Mouse (Mus musculus): Measurements from ENCODE around the gene Capn2.

Capn2 gene

DNA sequence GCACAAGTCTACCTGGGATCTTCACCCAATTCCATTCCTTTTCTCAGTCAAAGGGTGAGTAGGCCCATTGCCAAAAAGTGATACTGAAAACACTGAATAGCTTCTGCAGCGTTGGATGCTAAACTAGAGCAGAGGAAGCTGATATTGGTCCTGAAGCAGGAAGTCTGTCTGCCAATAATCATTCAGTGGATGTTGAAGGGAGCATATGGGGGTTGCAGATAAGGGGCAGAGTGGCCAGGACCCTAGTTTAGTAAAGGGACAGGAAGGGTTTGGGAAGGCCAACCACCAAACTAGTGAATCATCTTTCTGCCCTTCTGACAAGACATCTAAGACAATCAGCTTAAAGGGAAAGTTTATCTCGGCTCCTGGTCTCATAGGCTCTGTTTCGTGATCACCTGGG lies 6.3 kb upstream of the Capn2 start:
- no peak for DNase-seq

DNA sequence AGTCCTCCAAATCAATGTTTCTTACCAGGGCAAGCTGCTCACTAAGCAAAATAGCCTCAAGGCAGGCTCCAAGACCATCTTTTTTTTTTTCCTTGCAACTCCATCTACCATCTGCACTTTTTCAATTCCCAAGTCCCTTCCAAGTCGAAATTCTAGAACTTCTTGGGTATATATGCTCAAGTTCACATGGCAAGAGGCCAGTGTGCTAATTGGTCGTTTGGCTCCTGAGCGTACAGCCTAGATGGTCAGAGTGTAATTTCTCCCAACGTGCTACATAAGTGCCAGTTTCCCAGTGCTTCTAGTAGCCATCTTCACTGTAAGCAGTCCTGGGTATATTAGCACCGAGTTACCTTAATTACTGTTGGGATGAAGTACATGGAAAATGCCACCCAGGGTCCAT lies 5.6 kb upstream of the Capn2 start:
- DNase-seq: no peak

DNA sequence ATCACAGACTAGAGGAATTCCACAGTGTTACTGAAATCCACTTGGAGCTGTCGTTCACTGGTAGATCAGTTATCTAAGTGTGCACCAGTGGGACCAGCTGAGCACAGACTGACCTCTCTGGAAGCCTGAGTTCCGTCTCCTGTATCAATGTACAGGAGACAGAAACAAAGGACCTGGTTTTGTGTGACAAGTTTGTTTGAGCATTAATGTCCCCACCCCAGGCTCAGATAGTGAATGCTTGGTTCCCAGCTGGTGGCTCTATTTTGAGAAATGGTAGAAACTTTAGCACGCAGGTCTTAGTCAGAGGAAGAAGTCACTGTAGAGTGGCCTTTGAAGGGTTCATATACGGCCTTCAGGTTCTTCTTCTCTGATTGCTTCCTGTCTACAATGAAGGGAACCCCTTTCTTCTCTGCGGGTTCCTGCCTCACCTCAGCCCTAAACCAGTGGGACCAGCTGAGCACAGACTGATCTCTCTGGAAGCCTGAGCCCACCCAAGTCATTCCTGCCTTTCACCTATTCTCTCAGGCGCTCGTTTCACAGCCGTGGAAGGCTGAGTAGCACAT lies 3.6 kb upstream of the Capn2 start:
- DNase-seq: no peak

DNA sequence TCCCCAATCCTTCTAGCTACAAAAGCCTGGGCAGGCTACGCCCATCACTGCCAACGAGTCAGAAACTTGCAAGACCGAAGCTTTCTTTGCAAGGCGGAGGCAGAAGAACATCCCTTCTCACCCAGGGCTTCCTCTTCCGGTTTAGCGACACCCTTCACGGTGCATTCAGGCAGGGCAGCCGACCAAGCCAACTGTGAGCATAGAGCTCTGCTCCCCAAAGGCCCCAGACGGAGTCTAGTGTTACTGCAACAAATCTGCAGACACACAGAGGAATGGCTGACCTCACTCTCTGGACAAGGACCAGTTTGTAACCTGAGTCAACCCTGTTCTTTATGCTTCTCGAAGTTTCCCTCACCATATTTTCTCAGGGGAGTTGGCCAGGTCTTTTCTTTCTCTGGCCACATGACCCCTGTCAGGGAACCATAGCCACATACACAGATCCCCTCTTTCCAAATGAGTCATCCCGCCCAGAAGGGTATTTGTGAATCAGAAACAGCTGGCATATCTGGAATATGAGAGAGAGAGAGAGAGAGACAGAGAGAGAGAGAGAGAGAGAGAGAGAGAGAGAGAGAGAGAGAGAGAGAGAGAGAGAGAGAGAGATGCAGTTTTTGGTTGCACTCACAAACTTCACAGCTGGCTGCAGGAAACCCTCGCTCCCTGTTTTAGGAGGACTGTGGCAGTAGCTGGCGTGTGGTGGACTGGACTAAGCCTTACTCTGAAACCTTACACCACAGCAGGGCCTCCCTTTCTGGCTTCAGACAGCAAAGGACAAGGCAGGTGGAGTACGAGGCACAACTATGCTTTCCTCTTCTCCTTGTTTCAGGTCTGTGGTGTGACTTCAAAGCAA lies 2.9 kb upstream of the Capn2 start:
- peak; percentile 44 to 68 for DNase-seq

DNA sequence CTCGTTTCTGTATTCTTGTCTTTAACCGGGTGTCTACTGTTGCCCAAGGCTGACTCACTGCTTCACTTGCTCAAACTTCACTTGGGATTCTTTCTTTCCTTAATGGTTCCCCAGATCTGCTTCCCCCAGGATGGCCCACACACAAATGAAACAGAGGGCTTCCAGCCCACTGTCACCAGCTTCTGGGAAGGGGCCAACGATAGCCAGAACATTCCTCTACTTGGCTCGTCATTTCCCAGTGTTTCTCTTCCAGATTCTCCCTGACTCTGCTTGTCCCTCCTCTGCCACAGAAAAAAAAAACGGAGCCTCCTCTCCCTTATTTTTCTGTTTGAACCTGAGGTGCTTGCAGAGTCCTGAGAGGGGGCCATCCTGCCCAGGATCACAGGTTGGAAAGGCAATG lies 1.9 kb upstream of the Capn2 start:
- no peak for DNase-seq

DNA sequence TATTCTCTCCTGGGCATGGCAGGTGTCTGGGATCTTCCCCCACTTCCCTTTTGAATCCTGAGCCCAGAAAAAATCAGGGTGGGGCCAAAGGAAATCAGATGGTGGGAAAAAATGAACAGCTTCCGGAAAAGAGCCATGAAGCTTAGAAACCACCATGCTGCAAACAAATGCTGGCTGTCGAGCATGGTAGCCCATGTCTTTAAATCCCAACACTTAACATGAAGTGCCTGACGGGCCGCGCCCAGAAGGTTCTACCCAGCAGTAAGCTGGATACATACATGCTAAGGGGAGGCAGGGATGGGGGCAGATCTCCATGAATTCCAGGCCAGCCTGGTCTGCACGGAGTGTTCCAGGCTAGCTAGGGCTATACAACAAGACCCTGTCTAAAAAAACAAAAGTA lies 1.4 kb upstream of the Capn2 start:
- no peak for DNase-seq

DNA sequence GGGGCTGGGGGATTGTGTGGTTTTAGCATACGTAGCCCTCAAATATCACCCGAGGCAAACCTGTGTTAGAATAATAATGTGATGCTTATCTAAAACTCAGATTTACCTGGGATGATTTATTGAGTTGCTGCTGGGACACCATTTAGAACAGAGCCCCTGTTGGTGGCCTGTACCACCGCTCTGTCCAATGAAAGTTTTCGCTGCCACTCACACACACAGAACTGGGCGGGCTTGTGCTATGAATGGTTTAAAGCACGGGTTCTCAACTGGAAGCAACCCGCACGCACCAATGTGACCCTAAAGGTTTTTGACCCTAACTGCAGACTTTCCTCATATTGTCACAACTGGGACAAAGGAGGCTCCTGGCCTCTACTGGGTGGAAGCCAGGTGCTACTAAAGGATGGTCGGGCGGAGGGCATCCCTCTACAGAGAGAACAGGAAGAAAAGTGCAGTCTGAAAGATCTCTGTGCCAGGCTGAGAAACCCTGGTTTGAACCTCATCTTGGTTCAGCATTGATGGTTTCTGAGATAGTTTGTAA lies 804 bp upstream of the Capn2 start:
- DNase-seq: no peak

DNA sequence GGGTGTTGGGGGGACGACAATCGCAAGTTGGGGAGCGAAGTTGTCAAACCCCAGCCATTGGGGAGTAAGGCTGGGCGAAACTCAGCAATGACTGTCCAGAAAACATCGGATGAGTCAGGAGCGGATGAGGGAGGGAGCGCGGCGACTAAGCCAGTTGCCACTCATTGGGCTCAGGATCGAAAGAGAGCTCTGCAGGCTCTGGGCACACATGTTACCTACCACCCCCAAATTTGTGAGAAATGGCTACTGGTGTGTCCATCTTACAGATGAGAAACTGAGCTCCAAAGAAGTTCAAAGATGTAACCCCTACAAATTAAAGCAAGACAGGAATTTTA lies 236 bp upstream of the Capn2 start:
- DNase-seq: no peak

DNA sequence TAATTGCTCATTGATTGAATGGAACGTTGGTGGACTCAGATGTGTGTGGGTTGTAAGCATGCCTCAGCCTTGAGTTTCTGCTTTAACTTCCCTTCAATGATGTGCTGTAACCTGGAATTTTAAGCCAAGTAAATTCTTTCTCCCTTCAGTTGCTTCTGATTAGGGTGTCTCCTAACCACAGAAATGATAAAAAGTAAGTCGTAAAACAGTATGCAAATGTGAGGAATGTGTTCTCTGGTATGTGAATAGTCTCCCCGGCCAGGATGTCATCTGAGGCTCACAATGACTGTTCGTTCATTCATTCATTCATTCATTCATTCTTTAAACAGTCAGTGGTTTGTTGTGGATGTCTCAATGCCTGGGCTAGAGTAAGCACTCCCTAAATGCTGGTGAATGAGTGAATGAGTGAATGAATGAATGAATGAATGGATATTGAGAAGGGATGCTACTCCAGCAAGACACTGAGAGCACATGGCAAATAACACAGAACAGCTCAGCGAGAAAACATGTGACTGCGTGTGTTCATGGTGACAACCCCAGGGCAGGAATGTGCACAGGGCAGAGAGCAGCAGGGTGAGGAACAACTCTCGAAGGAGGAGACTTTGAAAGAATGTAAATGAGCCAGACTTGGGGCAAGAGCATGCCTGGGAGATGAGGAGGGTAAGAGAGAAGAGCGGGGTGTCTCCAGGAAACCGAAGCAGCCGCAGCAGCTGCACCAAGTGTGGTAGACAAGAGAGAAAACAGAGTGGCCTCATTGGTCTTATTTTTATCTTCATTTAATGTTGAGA lies 2.4 kb downstream of the Capn2 start:
- DNase-seq: peak in 1 of 2 experiments; percentile 53

DNA sequence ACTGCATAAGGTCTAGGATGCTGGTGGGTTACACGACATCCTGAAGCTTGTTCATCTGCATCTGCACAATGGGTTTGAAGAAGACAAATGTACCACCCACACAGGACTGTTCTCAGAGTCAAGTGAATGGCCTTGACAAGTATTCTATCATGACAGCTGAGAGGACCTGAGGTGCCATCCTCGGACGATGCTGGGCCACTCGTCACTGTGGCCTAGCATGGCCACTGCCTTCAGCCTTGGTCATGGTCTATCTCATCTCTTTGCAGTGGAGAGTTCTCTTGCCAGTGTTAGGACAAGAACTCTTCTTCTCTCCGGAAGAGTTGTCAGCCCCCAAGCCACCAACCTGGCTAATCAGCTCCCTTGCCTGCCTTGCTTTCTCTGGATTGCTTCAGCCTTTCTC lies 3.7 kb downstream of the Capn2 start:
- no peak for DNase-seq

DNA sequence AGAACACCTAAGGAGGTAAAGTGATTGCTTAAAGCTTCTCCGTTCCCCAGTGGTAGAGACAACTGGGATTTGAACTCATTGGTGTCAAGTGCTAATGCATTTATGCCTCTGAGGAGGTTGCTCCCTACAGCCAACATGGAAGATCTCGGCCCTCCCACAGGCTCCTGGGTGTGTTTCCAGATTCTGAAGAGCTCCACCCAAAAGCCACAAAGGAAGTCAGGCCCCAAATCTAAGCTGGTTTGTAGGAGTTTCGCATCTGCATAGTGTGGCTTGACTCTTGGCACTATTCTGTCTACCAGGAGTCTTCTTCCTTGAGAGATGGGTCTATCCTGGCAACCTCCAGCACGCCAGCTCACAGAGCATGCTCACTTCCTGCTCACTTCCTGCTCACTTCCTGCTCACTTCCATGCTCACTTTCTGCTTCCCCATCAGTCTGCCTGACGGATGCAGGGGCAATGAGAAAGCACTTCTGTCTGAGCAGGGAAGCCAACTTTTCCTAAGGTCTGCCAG lies 4.5 kb downstream of the Capn2 start:
- no peak for DNase-seq

DNA sequence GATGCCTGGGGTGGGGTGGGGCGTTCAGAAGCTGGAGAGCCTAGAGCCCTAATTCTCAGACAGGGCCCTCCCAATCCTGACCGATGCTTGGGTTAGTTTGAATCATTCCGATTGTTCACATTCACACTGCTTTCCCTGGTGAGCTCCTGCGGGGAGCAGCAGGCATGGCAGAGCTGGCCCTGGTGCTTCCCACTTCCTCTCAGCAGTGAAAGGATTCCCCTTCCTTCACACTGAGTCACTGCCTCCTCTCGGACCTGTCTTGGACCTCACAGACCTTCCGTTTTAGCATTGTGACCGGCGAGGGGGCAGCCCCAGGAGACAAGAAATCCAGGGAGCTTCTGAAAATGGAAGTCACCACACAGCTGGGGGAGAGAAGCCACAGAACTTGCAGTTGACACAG lies 5.6 kb downstream of the Capn2 start:
- DNase-seq: no peak

DNA sequence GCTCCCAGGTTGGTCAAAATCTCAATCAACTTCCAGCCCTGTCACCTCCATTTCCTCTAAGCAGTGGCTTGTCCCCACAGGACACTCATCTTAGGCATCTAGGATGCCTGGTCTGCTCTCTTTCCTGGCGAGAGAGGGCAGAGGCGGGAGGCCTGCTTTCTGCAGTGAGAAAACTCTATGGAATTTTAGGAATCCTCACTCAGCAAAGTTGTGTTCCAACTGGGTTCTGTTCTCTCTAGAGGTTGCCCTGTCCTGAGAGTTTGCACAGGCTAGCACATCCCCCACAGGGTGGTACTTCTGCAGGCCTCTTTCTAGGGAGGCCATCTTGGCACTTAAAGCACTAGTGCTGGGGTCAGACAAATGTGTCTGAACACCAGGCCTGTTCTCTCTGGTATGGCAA lies 6.3 kb downstream of the Capn2 start:
- DNase-seq: no peak

DNA sequence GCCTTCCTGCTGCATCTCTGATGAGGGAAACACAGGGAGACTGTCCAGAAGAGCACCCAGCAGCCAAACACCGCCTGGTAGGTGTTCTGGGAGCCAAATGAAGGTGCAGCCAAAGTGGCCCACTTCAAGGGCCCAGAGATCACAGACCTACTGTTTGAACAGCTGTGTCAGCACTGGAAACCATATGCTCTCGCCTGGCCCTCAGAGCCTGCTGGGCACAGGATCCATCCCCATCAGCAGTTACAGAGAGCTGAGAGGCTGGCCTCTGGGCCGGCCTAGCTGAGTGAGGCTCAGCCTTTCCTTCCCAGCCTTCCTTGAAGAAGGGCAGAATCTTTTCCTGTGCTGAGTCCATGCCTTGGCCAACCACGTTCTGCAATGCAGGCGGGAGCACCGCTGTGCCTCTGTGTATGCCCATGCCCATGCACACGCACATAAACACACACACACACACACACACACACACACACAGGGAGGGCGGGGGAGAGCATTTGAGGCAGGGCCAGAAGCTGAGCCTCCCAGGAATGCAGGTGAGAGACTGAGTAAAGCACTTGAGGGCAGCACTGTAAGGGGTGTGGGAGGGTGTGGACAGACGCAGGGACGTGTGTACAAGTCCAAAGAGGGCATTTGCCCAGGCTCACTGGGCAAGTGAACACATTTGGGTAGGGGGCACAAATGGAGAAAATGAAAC lies 8.2 kb downstream of the Capn2 start:
- no peak for DNase-seq

DNA sequence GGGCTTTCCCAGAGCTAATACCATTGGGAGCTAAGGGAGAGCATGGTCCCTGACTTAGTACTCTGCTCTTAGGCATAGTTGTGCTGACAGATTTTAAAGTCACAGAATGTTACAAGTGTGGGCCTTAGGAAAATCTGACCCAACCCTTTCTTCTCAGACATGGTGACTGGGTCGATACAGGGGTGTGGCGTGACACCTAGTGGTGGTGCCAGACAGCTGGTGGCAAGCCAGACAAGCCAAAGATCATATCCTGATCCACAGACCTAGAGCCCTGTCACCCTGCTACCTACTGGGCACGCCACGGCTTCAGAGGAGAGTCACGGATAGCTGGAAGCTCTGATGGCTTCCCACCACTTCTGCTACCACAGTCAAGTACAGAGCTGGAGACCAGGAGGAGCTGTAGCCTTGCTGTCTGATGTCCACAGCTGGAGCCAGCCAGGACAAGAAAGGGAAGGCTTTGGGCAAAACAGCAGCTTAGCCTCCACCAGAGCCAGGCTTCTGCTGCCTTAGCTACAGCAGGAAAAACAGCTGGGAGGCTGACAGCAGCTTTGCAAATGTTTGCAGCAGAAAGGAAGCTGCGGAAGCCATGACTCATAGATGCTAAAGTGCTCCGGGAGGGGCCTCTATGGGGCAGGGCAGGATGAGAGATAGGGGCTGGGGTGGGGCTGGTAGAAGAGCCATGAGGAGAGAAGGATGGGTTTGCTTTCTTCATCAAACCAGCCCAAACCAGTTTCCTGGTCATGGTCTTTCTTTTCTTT lies 11.0 kb downstream of the Capn2 start:
- DNase-seq: peak; percentile 71 to 85

DNA sequence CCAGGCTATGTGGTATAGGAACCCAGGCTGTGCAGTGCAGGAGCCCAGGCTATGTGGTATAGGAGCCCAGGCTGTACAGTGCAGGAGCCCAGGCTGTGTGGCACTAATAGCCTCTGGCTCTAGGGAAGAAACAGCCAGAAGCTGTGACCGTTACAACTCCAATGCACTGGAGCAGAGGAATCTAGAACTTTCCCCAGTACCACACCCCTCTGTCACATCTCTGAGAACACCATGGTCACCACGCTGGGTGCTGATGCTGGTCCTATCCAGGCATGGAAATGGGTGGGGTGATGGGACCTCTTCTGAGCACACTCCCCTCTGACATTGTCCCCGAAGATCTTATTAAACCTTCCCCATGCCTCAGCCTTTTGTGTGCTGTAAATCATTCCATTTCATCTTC lies 12.1 kb downstream of the Capn2 start:
- DNase-seq: peak in 1 of 2 experiments; percentile 16

DNA sequence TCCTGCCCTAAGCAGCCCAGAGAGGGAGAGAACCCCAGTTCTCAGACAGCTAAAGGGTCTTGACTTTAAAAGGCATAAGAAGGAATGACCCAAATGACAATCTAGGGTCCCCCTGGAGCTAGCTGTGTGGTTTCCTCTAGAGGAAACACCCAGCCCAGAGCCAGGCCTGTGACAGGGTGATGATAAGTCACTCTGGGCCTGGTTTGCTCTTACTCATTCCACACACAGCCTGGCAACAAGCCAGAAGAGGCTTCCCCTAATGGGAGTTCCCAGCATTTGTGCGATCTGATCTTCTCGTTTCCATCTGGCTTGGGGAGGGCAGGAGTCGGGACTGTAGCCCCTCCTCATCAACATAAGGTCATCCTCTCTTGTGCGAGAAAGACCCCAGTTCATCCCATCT lies 13.2 kb downstream of the Capn2 start:
- DNase-seq: peak; percentile 87 to 89

DNA sequence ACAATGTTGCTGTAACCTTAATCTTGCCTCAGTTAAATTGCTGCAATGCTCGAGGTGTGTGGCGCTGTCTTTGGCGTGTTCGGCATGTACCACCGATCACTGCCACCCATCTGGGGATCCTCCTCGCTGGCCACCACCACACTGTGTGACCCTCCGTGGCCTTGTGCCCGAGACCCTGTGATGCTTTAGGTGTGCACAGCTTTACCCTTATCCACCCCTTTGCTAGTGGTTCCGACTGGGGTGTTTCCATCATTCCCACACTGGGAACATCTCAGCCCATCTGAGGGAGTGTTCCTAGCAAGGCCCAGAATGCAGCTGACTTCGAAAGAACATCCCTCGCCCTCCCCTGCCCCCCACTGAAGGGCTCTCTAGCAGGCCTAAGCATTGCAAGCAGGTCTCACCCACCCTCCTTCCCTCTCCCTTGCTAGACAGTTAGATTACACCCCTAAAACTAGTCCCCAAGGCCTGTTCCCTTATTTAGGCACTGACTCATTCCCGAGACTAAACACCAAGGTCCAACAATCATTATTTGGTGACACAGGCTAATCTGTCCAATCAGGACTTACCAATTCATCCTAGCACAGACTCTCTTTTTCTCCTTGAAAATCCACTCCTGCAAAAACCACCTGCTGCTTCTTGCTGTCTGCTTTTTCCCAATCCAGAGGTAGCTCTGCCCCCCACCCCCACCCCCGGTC lies 14.1 kb downstream of the Capn2 start:
- no peak for DNase-seq

DNA sequence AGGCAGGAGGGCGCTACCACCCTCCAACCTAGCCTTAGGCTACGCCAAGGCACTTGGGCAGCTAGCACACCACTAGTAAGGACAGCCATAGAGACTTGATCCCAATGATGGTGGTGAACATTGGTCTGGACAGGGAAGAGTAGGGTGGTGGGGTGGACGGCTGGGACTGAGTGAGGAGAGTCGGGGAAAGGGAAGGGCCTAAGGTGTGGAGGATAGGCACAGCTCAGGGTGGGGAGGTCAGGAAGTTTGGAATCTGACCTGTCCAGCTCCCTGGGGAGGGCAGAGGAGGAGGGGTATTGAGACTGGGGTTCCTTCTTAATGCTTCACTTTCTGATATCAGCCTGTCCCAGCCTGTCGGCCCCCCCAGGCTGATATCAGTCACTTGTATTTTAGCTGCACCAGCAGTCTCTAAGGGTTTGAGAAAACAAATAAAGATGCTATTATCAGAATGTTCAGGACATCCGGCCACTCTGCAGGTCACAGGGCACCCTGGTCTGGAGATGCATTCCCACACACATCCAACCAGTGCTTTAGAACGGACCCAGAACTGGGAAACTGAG lies 14.8 kb downstream of the Capn2 start:
- DNase-seq: no peak

DNA sequence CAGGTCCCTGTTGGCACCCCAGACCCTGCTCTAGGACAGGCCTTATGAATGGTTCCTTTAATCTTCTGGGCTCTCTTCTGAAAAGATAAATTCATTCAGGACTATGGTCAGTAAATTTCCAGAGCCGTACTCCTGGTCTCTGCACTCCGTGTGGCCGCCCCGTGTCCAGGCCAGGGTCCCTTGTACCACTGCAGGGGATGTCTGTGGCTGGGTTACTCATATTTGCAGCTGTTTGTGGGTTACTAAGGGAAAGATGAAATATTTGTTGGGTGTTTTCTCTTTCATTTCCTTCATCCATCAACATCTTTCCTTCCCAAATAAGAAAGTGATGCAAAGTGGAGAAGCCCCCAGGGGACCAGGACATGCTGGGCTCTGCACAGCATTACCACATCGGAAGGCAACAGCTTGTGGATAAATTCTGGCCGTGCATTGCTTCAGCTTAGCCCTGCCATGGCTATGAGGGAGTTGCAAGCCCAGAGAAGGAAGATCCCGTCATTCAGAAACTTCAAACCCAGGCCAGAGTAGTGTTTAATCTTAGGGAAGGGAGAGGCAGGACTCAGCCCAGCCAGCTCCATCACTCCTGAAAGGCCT lies 15.5 kb downstream of the Capn2 start:
- DNase-seq: no peak

DNA sequence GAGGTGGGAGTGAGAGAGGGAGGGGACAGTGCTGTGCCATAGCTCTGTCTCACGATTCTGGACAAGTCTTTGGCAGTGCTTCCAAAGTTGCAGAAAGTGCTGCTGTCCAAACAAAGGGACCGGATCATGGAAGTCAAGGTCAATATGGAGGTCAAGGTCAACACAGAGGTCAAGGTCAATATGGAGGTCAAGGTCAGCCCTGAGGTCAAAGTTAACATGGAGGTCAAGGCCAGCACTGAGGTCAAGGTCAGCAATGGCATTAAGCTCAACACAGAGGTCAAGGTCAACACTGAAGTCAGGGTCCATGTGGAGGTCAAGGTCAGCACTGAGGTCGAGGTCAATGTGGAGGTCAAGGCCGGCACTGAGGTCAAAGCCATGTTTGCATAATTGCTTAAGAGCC lies 16.6 kb downstream of the Capn2 start:
- no peak for DNase-seq

All from kidney, postnatal 25 days (tissue).